Mouse (Mus musculus): ENCODE data around the gene Rassf5.

Gene Rassf5

DNA sequence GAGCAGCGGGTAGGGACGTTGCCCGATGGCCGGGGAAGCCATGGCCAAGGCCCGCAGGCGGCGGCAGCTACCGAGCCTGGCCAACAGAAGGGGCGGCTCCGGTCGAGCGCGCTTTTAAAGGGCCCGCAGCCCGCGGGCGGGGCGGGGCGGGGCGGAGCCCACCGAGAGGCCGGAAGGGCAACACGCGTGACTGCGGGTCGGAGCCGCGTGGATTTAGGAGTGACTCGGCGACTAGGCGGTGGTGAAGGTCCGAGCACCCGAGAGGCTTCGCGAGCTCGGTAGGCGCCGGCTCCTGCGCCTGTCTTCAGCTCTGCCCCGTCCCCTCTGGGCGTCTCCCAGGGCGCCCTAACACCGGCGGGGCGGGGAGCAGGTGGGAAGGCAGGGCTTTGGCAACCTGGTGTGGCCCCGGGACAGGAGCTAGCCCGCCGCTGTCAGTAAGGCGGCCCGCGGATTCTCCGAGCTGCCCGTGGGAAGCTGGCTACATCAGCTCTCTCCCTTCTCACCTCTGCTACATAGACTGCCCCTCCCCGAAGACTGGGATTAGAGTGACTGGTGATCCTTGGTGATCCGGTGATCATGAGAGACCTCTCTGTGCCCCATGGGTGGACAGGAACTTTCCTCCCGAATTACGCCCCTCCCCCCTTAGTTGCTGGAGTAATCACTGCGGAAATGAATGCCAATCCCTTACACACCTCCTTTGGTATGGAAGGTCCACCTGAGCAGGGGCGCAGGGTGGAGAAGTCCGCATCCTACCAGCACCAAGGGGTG, at the start of gene Rassf5:
Gene Rassf5, minus strand, starts transcription at position 170 of the 768 bp plus-strand sequence.
- DNase-seq (ENCODE audit: low read depth, low spot score) = peak; percentile 65

DNA sequence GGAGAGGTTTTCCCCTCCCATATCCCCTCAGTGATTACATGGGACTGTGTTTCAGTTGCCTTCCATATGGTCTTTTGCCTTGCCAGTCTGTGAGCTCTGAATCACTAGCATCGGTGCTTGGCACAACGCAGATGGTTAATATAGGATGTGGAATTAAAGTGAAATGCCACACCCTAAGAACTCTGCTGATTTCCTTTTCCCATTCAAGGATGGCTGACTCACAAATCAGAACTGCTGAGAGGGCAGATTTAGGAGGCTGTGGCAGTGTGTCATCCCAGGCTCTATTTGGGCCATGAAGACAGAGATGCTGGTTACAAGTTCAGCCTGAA, 48.8 kb upstream of the Rassf5 start:
- DNase-seq (ENCODE audit: low read depth, low spot score) = no peak

DNA sequence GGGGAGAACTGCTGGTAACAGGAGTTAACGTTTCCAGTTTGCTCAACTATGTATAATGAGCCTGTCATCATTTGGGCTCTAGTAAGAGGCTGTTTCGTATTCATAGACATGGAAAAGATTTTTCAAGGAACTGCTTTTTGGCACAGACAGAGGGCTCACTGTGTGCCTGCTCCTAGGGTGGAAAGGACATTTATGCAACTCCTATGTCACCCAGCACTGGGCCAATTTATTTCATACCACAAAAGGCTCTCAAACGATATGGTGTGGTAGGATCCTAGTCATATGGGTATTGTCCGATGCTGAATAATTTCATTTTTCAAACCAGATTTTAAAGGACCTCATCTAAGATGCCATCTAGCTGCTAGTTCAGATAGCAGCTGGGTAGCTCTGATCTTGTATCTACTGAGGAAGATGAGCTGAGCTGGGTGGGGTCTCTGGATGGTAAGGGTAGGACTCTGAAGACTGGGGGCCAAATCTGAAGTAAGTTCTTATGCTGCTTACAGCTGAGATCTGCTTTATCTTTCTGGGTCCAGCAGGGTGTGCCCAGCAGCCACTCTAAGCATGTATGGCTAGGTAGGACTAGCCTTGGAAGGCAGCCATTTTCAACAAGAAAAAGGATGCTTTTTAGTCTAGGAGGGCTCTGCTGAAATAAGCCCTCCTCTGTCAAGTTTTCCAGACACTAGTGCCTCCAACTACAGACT, 48.3 kb upstream of the Rassf5 start:
- no peak for DNase-seq (ENCODE audit: low read depth, low spot score)

DNA sequence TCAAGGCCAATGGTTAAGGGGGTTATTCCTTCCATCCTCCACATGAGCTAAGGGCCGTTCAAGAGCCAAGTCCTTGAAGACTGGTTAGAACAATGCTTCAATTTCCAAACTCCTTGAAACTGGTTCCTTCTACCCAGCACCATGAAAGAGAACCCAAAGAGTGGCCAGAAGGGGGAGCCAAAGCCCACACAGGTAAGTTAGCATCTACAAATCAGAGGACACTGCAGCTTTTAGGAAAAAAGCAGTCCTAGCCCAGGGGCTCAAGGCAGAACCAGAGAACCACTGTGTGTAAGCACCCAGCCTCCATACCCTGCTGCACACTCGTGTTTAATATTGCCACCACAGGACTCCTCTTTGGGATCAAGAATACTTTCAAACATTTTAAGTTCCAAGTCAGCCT, 45.6 kb upstream of the Rassf5 start:
- DNase-seq (ENCODE audit: low read depth, low spot score) = peak; percentile 88

DNA sequence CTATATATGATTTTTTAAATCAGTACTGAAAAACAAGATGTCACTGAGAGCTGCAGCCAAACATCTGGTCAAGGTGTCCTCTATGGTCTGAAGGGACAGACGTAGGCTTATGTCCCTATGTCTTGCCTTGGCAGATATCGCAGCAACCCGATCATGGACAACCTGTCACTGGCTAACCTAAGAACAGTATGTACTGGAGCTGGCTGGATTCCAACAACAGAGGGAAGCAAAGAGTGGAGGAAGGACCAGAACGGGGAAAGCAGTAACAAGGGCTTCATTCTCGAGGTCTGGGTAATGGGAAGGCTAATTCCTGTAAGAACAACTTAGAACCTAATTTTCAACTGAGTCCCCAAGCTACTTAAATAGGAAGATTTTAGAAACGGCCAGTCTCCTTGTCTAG, 43.9 kb upstream of the Rassf5 start:
- no peak for DNase-seq (ENCODE audit: low read depth, low spot score)

DNA sequence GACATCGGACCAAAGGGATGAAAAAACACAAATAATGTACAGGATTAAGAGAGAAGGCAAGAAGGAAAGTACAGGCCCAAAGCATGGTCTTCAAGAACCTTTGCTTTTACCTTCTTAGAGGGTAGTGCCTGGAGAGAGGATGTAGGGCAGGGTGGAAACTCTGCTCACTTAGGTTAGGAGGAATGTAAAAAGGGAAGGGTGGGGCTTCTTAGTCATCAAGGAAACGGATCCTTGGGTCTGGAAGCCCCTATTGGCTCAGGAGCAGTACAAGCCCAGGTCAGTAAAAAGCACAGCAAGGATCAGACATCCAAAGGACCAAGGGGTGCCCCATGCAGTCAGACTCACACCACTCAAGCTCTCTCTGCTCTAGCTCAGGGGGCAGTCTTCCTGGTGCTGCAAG, 42.2 kb upstream of the Rassf5 start:
- no peak for DNase-seq (ENCODE audit: low read depth, low spot score)

DNA sequence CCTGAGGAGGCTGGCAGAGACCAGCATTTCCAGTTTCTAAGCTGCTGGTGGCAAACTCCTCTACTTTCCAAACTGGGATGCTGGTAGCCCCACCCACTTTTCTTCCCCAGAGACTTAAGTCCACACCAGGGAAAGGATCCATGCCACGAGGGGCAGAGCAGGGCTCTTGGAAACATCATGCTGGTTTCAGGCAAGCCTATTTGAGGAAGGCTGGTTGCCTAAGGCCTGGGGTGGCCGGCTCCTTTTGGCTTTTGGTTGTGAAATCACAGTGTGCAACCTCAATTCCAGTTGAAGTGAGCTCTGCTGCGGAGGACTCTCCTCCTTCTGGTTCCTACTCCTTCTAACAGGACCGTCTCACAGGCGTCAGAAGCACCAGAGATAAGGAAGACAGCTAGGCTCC, 41.7 kb upstream of the Rassf5 start:
- no peak for DNase-seq (ENCODE audit: low read depth, low spot score)

DNA sequence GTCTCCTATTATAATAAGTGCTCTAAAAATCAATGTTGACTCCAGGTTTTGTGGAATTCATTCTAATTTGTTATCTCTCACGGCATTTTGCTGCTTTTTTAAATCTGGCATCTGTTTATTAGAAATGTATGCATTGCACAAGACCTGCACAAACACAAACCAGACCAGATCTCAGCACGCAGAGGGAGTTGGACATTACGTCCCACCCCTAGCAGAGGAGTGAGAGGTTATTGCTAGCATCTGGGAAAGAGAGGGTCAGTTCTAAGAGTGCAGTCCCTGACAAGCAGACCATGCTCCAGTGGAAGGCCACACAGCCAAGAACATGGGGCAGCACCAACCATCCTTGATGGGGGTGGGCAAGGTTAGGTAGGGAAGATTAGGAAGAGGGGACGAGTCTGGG, 39.6 kb upstream of the Rassf5 start:
- no peak for DNase-seq (ENCODE audit: low read depth, low spot score)

DNA sequence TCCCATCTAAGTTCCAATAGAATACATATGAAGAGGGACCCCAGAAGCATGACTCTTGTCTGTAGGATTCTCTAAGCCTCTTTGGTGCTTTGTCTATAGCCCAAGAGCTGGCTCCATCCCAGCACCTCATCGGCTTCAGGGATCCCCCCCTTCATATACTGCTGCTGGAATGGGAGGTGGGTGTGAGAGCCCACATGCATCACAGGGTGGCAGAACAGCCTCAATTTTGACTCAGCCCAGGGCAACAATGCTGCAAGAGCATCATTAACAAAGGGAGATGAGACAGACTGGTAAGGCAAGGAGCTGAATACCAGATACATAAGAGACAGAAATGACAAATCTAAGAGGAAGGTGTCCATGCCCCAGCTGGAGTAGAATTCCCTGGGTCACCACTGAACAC, 39.1 kb upstream of the Rassf5 start:
- DNase-seq (ENCODE audit: low read depth, low spot score) = no peak

DNA sequence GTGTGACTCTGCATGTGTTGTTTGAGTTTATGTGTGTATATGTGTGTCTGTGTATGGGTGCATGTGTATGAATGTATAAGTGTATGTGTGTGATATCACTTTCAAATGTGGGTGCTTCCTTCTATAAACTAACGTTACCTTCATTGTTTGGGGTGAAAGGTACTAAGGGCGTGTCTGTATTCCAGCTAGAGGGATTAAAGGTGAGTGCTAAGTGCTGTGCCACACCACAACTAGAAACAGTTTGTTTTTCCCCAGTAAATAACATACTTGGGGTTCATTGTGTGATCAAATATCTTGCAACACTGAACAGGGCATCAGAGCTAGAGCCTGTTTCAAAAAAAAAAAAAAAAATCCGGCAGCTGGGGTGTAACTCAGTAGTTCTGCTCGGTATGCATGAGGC, 36.7 kb upstream of the Rassf5 start:
- no peak for DNase-seq (ENCODE audit: low read depth, low spot score)

DNA sequence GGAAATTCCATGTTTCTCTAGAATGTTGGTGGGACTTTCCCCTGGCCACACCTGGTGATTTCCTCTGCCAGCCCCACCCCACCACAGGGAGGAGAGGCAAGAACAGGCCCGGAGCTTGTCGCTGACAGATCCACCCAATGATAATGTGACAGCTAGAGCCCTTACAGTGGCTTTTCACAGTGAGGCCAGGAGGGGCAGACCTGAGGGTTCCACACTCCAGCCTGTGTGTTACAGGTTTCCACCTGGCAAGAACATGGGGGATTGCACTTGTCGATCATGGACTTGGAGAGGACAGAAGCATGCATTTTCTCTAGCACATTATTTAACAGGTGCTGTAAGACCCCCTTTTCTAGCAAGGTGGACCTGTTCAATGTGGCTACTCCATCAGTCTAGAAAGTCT, 35.2 kb upstream of the Rassf5 start:
- peak; percentile 81 for DNase-seq (ENCODE audit: low read depth, low spot score)

DNA sequence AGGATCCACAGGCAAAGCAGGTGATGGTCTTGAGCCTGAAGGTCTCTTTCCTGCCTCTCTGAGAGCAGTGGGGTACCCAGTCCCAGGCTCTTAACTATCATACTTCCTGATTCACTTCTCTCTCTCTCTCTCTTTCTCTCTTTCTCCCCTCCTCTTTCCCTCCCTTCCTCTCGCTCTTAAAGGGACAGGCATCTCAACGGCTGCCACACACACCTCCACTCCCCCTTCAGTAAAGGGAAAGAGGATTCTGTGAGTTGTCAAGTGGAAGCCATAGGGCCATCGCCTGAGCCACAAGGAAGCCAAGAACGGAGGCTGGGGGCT, 34.4 kb upstream of the Rassf5 start, which contains the start of gene Ikbke:
Gene Ikbke, minus strand, starts transcription at position 151 of the 321 bp plus-strand sequence.
- peak; percentile 50 for DNase-seq (ENCODE audit: low read depth, low spot score)

DNA sequence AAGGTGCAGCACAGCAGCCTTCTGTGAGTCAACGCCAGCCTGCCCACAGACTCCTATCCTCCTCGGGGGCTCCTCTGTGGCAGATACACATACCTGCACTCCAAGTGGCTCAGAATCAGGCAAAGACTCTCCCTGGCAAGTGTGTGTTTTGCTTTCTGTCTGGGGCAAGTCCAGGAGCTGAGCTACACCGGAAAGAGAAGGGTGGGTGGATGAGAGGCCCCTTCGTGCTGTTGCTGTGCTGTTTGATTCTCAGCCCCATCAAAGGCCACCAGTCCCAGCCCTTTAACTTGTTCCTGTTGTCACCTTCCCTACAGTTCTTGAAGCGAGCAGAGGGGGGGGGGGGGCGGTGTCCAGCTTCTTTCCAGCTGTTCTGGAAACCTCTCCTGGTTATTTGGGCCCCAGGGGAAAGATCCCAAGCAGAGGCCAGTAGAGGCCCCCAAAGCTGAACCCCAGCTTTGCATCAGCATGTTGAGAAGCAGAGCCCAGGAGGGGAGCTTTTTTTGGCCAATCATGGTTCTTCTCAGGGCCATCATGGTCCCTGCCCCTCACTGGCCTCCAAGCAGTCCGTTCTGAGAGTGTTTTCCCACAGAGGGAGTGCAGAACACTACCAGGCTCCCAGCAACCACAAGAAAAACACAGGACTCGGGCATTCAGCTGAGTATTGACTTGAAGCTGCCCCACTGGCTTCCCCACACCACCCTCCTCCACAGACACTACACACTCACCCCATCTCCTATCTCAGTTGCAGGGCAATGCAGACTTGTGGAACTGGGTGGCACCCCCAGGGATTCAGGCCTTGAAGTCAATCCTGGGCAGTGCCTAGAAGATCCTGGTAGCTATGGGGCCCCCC, 33.8 kb upstream of the Rassf5 start:
- DNase-seq (ENCODE audit: low read depth, low spot score) = peak; percentile 69

DNA sequence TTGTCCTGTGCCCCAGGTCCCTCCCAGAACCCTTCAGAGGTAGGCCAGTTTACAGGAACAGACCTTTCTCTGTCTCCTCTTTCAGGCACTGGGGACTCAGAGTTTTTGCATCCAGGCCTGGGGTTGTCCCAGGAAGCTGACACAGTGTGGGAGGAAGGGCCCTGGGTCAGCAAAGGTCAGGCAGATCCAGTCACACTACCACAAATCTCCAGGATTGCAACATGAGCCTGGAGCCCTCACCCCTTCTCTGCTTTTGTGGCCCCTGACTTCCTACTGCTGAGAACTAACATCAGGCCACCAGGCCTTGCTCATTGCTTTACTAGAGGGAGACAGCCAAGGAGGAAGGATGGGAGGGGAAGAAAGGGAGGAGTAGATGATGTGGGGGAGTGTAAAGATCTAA, 31.8 kb upstream of the Rassf5 start:
- DNase-seq (ENCODE audit: low read depth, low spot score) = no peak

DNA sequence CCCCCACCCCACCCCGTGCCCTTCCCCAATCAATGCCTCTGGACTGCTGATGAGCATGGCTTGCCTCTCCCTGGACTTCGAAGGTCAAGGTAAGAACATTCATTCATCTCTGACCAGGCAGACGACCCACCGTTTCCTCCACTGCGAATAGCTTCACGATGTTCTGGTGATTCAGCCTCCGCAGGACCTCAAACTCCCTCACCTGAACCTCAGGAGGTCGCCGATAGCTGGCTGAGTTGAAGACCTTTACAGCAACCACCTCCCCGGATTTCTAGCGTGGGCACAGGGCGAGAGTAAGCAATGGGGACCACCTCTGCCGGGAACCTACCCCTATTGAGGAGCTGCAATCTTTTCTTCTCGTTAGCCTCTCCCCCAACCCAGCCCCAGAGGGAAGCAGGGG, 30.5 kb upstream of the Rassf5 start:
- no peak for DNase-seq (ENCODE audit: low read depth, low spot score)

DNA sequence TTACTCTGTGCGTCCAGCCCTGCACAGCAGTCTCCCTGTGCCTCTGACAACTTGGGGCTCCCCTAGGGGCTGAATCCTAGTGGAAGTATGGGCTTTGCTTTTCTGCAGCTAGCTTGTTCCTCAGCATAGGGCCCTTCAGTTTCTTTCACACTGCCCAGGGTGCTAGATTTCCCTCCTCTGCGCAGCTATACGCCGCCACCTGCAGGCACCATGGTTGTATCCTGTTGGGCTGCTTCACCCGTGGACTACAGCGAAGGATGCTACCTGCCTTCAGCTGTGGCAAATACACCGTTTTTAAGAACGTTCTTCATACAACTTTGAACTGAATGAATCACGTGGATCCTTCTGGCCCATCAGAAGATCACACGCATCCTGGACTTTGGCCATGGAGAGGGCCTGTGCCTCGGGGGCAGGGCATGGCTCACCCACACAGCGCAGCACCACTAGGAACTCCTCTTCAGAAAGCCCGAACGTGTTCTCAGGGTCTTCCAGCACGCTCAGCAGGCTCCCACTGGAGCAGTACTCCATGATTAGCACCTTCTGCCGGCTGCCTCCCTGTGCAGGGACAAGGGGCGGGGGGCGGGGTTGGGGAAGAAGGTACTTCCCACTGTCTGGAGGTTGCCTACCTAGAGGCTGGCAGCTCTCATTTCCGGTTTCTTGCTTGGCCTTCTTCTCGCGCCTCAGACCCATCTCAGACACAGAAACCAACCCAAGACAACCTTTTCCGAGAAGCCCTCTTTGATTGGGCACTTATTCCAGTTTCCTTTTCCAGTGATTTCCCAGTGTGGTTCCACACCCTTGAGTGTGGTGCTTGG, 29.9 kb upstream of the Rassf5 start:
- no peak for DNase-seq (ENCODE audit: low read depth, low spot score)

DNA sequence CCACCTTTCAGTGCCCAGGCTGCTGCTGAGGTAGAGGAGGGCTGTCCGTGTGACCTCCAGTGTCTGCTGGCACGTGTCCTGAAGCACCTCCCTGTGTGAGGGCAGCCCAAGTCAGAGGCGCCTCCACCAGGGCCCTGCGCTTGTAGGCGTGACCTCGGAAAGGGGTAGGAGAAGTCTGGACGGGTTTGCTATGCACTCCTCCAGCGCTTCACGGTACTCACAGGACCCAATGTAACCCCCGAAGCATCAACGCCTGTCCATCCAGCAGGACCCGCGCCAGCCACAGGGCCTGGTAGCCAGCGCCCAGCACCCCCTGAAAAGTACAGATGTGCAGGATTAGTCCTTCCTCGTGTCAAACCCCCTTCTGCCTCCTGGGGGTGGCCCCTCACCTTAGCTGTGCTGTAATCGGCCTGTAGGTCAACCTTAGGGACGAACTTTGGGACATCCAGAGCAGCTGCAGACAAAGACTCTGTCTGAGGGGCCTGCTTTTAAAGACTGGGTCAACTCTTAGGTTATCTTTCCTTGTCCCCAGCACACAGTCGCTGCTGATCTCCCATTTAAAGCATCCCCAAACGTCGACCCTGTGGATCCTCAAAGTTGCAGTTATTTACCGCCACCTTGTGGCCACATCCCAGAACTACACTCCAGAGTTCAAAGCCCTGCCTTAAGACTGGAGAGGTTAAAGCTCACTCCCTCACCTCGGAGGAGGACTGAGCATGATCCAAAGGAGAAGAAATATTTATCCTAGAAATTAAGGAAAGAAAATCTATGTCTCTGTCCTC, 24.9 kb upstream of the Rassf5 start:
- DNase-seq (ENCODE audit: low read depth, low spot score) = peak; percentile 85

DNA sequence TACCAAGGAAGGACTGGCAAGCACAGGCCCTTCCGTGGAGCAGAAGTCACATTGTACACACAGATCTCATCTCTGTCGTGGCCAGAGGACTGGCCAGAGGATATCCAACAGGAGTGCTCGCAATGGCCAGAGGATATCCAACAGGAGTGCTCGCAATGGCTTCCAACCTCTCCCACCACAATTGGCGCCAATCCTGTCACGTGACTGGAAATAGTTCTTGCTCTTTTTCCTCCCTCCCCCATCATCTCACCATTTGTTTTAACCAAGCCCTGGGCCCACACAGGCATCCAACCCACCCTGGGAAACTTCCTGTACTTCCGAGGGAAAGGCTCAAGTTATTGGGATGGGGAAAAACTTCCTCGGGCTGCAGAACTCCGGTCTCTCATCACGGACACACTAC, 23.7 kb upstream of the Rassf5 start:
- DNase-seq (ENCODE audit: low read depth, low spot score) = no peak

DNA sequence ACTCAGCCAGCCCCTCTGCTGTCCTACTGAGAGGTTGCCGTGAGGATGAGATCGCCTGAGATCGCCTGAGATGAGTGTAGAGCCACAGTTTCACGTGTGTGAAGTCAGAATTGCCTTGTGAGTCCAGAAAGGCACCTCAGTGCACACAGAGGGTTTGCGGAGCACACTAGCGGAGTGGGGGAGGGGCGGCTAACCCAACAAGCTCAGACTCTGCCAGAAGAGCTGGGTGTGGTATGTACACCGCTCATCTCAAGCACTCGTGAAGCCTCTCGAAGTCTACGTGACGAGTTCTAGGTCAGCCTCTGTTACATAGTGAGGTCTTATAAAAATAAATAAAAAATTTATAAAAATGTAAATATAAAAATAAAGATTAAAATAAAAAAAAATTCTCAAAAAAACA, 18.8 kb upstream of the Rassf5 start:
- no peak for DNase-seq (ENCODE audit: low read depth, low spot score)

DNA sequence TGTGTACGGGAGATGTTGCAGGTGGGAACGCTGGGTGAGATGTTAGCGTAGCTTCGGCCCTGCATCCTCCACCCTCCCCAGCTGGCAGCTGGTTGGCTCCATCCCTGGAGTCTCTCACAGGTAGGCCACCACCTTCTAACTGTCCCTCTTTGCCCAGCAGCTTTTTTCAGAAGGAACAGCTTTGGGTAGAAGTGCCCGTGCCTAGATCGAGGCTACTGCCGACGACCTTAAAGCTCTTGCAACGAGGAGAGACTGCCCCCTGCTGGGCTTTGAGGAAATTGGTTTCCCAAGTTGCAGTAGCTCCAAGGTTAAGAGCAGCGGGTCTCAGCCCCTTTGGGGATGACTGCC, 15.2 kb upstream of the Rassf5 start:
- peak; percentile 84 for DNase-seq (ENCODE audit: low read depth, low spot score)
